Comparison of ENCODE assay signal across 24 mouse cellular contexts in genomic region chr11:44406457-44406856, GRCm38 (mm10). TPM values are rescaled to one million over a fixed set of nuclear protein-coding genes. Genes with fewer than 3 reads are reported as not detected.
DNase-seq lines count a peak whose midpoint lies in the region; ATAC-seq and TF ChIP-seq lines count a peak whose summit lies in the region.
"Had no signal": no experiment of that assay in that cellular context is flagged by ENCODE, and none has a peak within 500 bp of the region (broad histone marks: within the 10 kb centered on the region; RNA-seq: fewer than 3 reads in every experiment).

No protein-coding gene starts in this region.

- no peak for ATAC-seq in liver, embryonic 12.5 days
- ATAC-seq in kidney, postnatal 0 days (replicated peaks; ENCODE audit: low FRiP score, low read depth), result peak; percentile 77
- ATAC-seq: forebrain, embryonic 13.5 days had no signal

- no peaks in the 10 kb centered on the region for H3K27me3 ChIP-seq in liver, adult 2 months (ENCODE audit: control insufficient read depth, insufficient read depth, low read length)
- H3K27me3 ChIP-seq in liver, embryonic 12.5 days (replicated peaks), result no peaks in the 10 kb centered on the region; the same call in 1 of the 2 replicates
- no peaks in the 10 kb centered on the region for H3K27me3 ChIP-seq in kidney, postnatal 0 days (ENCODE audit: insufficient read depth, low read length)
- H3K27me3 ChIP-seq: embryonic facial prominence, embryonic 13.5 days; forebrain, embryonic 13.5 days had no signal

- no peak for TF ChIP-seq POLR2A in liver, adult 2 months (IDR thresholded peaks at IDR 0.05; ENCODE audit: extremely low read depth, insufficient read depth, low read length)

- TF ChIP-seq CTCF in liver, adult 2 months (IDR thresholded peaks at IDR 0.05; ENCODE audit: low read depth, low read length), result no peak
- TF ChIP-seq CTCF in kidney, postnatal 0 days (IDR thresholded peaks at IDR 0.05; ENCODE audit: low read depth), result no peak

- no peaks in the 10 kb centered on the region for H3K79me2 ChIP-seq in liver, adult 2 months (ENCODE audit: control insufficient read depth, insufficient read depth, low read length)

- no peaks in the 10 kb centered on the region for H3K9me3 ChIP-seq in liver, embryonic 12.5 days (replicated peaks)
- no peaks in the 10 kb centered on the region for H3K9me3 ChIP-seq in kidney, postnatal 0 days (replicated peaks; ENCODE audit: low read length)
- H3K9me3 ChIP-seq: embryonic facial prominence, embryonic 13.5 days; forebrain, embryonic 13.5 days; heart, embryonic 10.5 days; hindbrain, embryonic 10.5 days had no signal

- H3K36me3 ChIP-seq in liver, adult 2 months (ENCODE audit: control insufficient read depth, insufficient read depth, low read length), result no peaks in the 10 kb centered on the region
- H3K36me3 ChIP-seq in liver, embryonic 12.5 days, result no peaks in the 10 kb centered on the region
- H3K36me3 ChIP-seq in kidney, postnatal 0 days (ENCODE audit: insufficient read depth, low read length), result no peaks in the 10 kb centered on the region
- H3K36me3 ChIP-seq: embryonic facial prominence, embryonic 13.5 days; heart, embryonic 10.5 days; hindbrain, embryonic 10.5 days had no signal

- 0 out of 2 replicates have a peak, but pooled peaks cover 2% of the 10 kb centered on the region for H3K4me1 ChIP-seq in liver, adult 2 months (ENCODE audit: control insufficient read depth, insufficient read depth, low read length)
- H3K4me1 ChIP-seq in liver, embryonic 12.5 days, result no peaks in the 10 kb centered on the region
- H3K4me1 ChIP-seq in kidney, postnatal 0 days (replicated peaks; ENCODE audit: insufficient read depth, low read length), result no peaks in the 10 kb centered on the region
- H3K4me1 ChIP-seq: hindbrain, embryonic 10.5 days had no signal

- H3K4me3 ChIP-seq in liver, adult 2 months (ENCODE audit: insufficient read depth, low read depth, low read length), result no peak overlapping the region
- H3K4me3 ChIP-seq in liver, embryonic 12.5 days, result no peak overlapping the region
- H3K4me3 ChIP-seq in kidney, postnatal 0 days (replicated peaks; ENCODE audit: low read depth, low read length), result no peak overlapping the region
- H3K4me3 ChIP-seq: embryonic facial prominence, embryonic 13.5 days; forebrain, embryonic 13.5 days; heart, embryonic 10.5 days; hindbrain, embryonic 10.5 days had no signal

- H3K9ac ChIP-seq in liver, adult 2 months (ENCODE audit: low read depth, low read length), result no peak overlapping the region
- no peak overlapping the region for H3K9ac ChIP-seq in liver, embryonic 12.5 days
- no peak overlapping the region for H3K9ac ChIP-seq in kidney, postnatal 0 days (ENCODE audit: low read depth, low read length)
- H3K9ac ChIP-seq: embryonic facial prominence, embryonic 13.5 days; forebrain, embryonic 13.5 days; hindbrain, embryonic 14.5 days had no signal

- WGBS in liver, adult 2 months, result 51% methylated on average over 5 of the region's 5 CpGs
- whole genome bisulfite sequencing in liver, embryonic 12.5 days (ENCODE audit: insufficient replicate concordance), result 61% methylated on average over 5 of the region's 5 CpGs
- 61% methylated on average over 5 of the region's 5 CpGs for WGBS in kidney, postnatal 0 days

- peak; percentile 46 for DNase-seq in kidney, adult 11 months
- DNase-seq in kidney, postnatal 4 days, result no peak
- peak; percentile 10 for DNase-seq in liver, adult 2 months (ENCODE audit: extremely low read depth, low read depth, low spot score)
- peak; percentile 9 for DNase-seq in kidney, postnatal 0 days (ENCODE audit: low spot score)
- DNase-seq in kidney, postnatal 14 days, result peak; percentile 33
- no peak for DNase-seq in lung, postnatal 4 days
- DNase-seq in frontal cortex, postnatal 14 days (ENCODE audit: low spot score in 2 of 2), result no peak
- DNase-seq: adrenal gland, adult 8-10 months; cerebellum, adult 11 months; cerebellum, adult 8-10 months; cerebellum, postnatal 25 days; gastrocnemius, postnatal 36 days; heart, adult 18-20 months; heart, postnatal 14 days had no signal

- no peak overlapping the region for H3K27ac ChIP-seq in liver, adult 2 months (replicated peaks; ENCODE audit: insufficient read depth, low read depth, low read length)
- H3K27ac ChIP-seq in liver, embryonic 12.5 days, result no peak overlapping the region
- no peak overlapping the region for H3K27ac ChIP-seq in kidney, postnatal 0 days
- H3K27ac ChIP-seq: embryonic facial prominence, embryonic 13.5 days; forebrain, embryonic 13.5 days; heart, embryonic 10.5 days; hindbrain, embryonic 10.5 days; hindbrain, embryonic 14.5 days had no signal

- no peak overlapping the region for H3K4me2 ChIP-seq in liver, embryonic 12.5 days
- no peak overlapping the region for H3K4me2 ChIP-seq in kidney, postnatal 0 days (ENCODE audit: low read length)
- H3K4me2 ChIP-seq: embryonic facial prominence, embryonic 13.5 days; forebrain, embryonic 13.5 days; hindbrain, embryonic 14.5 days had no signal

RNA-seq across cellular contexts. Expression of gene Il12b, which starts 6.6 kb away (rescaled TPM):
- total RNA-seq in liver, adult 2 months (2014; rRNA removed), result not detected in 2 replicates
- not detected in 2 replicates for polyA plus RNA-seq in liver, adult 2 months (2012; rRNA removed)
- polyA plus RNA-seq in liver, embryonic 12.5 days (2016; fragmentation: Nextera tagmentation; extraction: Ambion mirVana), result 0.08 TPM in 1 of 2 replicates, not detected in the other
- polyA plus RNA-seq in kidney, postnatal 0 days (2015; fragmentation: Nextera tagmentation; extraction: Ambion mirVana), result 0.06 and 0.09 TPM in 2 replicates
- total RNA-seq: adrenal gland, adult 8-10 months; ES-E14; gastrocnemius, adult 8-10 months; gastrocnemius, postnatal 36 days; heart, adult 18-20 months; heart, postnatal 14 days had no signal
- polyA plus RNA-seq: brain, embryonic 14.5 days; embryonic facial prominence, embryonic 13.5 days; forebrain, embryonic 13.5 days; heart, embryonic 10.5 days; heart, embryonic 14.5 days; hindbrain, embryonic 10.5 days had no signal

Comparison
In these comparisons a context has a peak if more than half of its experiments do, and no peak if none do; other contexts are left out.
1. DNase-seq: peak in kidney, adult 11 months (single experiment), liver, adult 2 months (single experiment), kidney, postnatal 0 days (single experiment) and kidney, postnatal 14 days (single experiment); none in kidney, postnatal 4 days (0 of 2), lung, postnatal 4 days (0 of 2) and frontal cortex, postnatal 14 days (0 of 2).